ENCODE assay signal across 15 mouse cellular contexts in genomic region chr11:60225874-60226273, GRCm38 (mm10).
"Had no signal": no experiment of that assay in that cellular context is flagged by ENCODE, and none has a peak within 500 bp of the region (broad histone marks: within the 10 kb centered on the region; RNA-seq: fewer than 3 reads in every experiment).

No protein-coding gene starts in this region.

- DNase-seq: lung, postnatal 14 days; retina, postnatal 1 day; right cerebral cortex, postnatal 4 days; spleen, adult 18-20 months; thymus, adult 18-20 months; thymus, postnatal 14 days had no signal

- H3K27ac ChIP-seq: left cerebral cortex, adult 2 months; limb, embryonic 10.5 days; liver, embryonic 12.5 days; lung, embryonic 15.5 days; macrophage; midbrain, embryonic 15.5 days; neural tube, embryonic 13.5 days had no signal

- H3K4me2 ChIP-seq: liver, embryonic 12.5 days; lung, embryonic 15.5 days; midbrain, embryonic 11.5 days; midbrain, embryonic 15.5 days; neural tube, embryonic 13.5 days had no signal

- H3K9me3 ChIP-seq: limb, embryonic 10.5 days; liver, embryonic 12.5 days; lung, embryonic 15.5 days; megakaryocyte, embryonic 14.5 days; midbrain, embryonic 15.5 days; neural tube, embryonic 13.5 days had no signal

- H3K9ac ChIP-seq: liver, embryonic 12.5 days; lung, embryonic 15.5 days; midbrain, embryonic 15.5 days; neural tube, embryonic 13.5 days had no signal

- H3K27me3 ChIP-seq: liver, embryonic 12.5 days; lung, embryonic 15.5 days; megakaryocyte, embryonic 14.5 days; midbrain, embryonic 15.5 days; neural tube, embryonic 13.5 days had no signal

- ATAC-seq: liver, embryonic 12.5 days; midbrain, embryonic 15.5 days had no signal

- H3K36me3 ChIP-seq: limb, embryonic 10.5 days; lung, embryonic 15.5 days had no signal

- H3K4me3 ChIP-seq: left cerebral cortex, adult 2 months; limb, embryonic 10.5 days; liver, embryonic 12.5 days; lung, embryonic 15.5 days; megakaryocyte, embryonic 14.5 days; midbrain, embryonic 15.5 days; neural tube, embryonic 13.5 days had no signal
